Mouse (Mus musculus) right cerebral cortex, postnatal 10 days (tissue): Measurements from ENCODE around the gene Zfp266.
A peak's percentile ranks its signal among the peaks of the same experiment; 100 is the strongest.
"Not testable (repeated sequence)": the region's sequence is repeated elsewhere in the genome, so short reads cannot be mapped to it uniquely, and the experiment has no call there.

Experiments
- DNase-seq, 2 experiments: peaks; one replicate each; pipeline ENCODE4 v3.0.0; 2021; ENCODE audit warnings: low spot score in 2 of 2

Gene Zfp266

GRCm38 (mm10) chr9:20521306-20521957 lies at the start of gene Zfp266:
Gene Zfp266, minus strand, starts transcription at chr9:20521417.
- DNase-seq, result peak; percentile 95 to 96

- not testable (repeated sequence) for DNase-seq
Measured at GRCm38 (mm10) chr9:20565326-20566030, 44.3 kb upstream of the Zfp266 start.

DNA sequence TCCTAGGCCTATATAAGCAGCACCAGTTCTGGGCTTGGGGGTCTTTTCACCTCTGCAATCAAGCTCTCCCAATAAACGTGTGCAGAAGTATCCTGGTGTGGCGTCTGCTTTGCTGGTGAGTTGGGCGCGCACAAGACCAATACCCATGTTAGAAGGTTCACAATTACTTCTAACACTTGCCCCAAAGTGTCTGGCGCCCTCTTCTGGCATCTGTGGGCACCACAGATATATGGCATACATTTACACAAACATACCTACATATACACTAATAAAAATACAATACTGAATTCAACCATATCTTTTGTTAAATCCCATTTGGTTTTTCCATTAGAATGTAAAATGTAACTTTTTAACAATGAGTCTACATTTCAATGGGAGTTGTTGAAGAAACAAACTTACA lies 41.0 kb upstream of the Zfp266 start:
- no peak for DNase-seq

DNA sequence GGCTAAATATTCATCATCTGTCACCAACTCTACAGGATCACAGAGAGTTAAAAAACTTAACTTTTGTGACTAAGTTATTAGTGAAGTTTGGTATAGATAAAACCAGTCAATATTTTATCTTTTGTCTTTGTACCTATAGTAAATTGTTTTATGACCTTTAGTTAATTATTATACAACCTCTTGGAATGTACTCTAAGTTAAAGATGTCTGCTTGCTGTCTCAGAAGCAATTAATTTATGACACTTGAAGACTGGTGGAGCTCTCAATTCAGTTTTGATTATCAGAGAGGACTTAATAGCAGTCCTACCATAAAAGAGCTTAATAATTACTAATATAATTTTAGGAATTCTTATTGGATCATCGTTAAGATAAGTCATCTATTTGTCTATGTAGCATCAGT lies 31.5 kb upstream of the Zfp266 start:
- no peak for DNase-seq

GRCm38 (mm10) chr9:20551781-20552275 lies 30.6 kb upstream of the Zfp266 start:
- DNase-seq, result no peak

GRCm38 (mm10) chr9:20545151-20545550 lies 23.9 kb upstream of the Zfp266 start:
- no peak for DNase-seq

DNA sequence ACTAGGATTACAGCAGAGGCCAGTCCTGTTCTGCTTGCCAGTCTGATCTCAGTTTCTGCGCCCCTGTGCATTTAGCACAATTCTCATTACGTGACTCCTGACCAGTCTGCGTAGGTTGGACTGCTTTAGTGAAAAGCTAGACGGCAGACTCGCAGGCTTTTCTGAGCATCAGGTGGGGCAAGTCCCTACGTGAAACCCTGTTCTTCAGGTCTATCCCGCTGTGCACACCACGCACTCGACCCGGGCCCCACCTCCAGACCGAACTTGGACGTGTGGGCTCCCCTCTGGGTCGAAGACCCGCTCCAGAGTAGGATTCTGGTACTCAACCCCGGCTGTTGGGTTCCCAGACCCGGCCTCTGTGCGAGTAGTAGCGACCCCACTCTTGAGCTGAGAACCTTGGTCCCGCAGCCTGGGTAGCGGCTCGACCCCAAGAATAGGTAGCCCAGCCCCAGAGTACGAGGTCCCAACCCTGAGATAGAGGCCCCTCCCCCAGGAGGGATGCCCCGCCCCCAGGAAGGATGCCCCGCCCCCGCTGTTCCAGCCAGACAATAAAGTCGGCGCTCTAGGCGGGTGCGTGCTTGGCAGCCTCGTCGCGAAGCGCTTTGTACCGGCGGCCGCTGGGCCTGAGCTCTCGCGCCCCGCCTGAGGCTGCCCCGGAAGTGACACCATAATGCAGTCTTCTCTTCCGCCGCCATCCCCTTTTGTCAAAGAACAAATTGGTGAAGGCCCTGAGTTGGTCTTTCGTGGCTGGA lies 23.0 kb upstream of the Zfp266 start:
- peak; percentile 86 to 87 for DNase-seq

GRCm38 (mm10) chr9:20543496-20543895 lies 22.3 kb upstream of the Zfp266 start:
- no peak for DNase-seq

DNA sequence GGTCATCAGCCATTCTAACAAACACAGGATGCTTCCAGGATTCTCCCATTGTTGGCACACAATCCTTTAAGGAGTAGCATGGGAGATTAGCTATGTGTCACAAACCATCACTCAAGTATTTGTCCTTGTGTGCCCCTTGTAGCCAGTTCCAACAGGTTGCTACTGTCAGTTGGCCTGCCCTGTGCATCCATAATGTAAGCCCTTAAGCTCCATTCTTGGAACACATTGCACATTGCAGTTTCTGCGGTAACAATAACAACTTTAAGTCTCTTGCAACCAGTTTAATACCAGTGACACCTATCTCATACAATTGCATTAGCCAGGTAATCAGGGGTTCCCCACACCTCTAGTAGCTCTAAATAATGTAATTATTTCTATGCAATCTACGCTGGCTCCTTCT lies 15.4 kb upstream of the Zfp266 start:
- DNase-seq, result no peak

- peak; percentile 48 to 67 for DNase-seq
Measured at GRCm38 (mm10) chr9:20534326-20534926, 13.2 kb upstream of the Zfp266 start.

- no peak for DNase-seq
Measured at GRCm38 (mm10) chr9:20520531-20521210, 546 bp downstream of the Zfp266 start.

DNA sequence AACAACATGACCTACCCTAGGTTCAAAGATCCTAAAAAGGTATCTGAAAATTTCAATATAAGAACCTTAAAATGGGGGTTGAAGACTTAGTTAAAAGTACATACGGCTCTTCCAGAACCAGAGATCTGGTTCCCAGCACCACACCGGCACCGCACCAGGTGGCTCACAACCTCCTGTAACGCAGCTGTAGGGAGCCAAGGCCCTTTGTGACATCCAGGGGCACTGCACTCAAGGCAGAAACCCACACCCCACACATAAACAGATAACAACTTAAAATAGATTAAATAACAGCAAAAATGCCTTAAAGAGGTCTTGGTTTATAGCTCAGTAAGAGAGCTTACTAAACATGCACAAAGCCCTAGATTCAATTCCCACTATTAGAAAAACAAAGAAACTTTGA lies 1.3 kb downstream of the Zfp266 start:
- no peak for DNase-seq

DNA sequence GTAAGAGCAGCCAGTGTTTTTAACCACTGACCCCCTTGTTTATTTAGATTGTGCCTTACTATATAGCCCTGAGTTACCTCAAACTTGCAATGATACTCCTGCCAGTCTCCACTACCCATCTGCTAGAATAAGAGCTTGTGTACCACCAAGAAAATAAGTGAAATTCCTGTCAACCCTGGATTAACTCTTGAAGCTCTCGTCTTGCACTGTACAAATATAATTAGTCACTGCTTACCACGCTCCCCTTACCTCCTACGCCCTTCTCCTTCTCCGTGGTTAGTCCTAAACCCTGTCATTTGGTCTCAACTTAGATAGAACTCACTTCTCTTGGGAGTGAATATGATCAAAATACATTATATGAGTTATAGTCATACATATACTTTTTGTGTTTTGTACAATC lies 2.5 kb downstream of the Zfp266 start:
- DNase-seq, result no peak

DNA sequence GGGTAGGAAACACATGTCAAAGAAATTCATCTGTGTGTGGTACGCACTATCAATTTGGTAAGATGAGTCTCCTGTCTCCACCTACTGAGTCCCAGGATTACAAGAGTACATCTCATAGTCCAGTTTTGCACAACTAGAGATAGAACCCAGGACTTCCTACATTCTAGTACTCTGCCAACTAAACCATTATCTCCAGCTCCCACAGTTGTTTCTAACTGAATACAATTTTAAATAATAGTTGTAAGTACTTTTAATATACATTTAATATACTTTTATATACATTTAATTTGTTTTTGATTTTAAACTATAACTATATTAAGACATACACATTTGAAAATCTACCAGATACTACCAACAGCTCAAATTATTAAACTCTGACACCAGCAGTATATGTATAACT lies 3.5 kb downstream of the Zfp266 start:
- DNase-seq, result no peak

- DNase-seq, result no peak
Measured at GRCm38 (mm10) chr9:20514016-20514415, 7.2 kb downstream of the Zfp266 start.

GRCm38 (mm10) chr9:20512714-20513113 lies 8.5 kb downstream of the Zfp266 start:
- DNase-seq, result no peak

DNA sequence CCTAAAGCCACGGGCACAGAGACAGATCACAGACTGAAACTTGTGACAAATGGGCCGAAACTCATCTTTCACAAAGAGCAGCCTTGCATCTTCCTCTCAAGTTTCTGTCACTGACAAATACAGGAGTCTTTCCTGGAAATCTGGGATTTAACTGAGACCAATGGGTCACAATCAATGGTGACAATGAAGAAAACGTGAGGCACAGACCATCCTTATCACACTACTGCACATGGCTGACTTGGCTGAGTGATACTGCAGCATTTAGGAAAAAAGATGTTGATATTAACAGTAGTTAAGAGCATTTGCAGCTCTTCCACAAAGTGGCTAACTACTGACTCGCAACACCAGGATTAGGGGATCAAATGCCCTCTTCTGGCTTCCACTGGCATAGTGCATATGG lies 9.6 kb downstream of the Zfp266 start:
- no peak for DNase-seq

DNA sequence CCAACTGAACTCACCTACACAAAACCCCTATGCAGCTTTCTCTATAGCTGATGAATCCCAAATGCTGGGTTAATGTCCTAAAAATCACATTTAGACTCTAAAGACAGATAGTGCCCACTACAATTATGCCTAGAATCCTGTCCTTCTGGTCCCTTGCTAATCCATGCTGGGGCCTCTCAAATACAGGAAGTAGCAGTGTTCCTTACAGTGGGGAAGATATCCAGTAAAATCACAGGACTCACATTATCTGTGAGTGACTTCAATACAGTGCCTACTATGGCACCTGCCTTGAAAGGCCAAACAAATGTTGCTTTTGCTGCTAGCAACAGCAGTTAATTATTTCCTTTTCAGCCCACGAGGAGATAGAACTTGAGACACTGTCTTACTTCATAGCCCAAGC lies 10.9 kb downstream of the Zfp266 start:
- DNase-seq, result no peak

GRCm38 (mm10) chr9:20509676-20510075 lies 11.5 kb downstream of the Zfp266 start:
- DNase-seq, result no peak

DNA sequence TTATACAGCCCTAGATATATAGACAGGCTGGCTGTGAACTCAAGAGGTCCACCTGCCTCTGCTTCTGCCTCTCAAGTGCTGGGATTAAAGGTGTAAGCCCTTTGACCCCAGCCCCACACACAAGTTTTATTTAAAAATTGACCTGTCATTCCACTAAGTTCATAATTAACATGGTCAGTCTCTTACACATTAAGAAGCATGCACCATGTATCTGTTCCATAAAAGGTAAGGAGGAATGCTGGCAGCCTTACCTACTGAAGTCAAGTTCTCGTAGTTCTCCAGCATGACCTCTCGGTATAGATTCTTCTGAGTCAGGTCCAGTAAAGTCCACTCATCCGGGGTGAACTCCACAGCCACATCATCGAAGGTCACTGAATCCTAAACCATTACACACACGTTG lies 16.4 kb downstream of the Zfp266 start:
- DNase-seq, result no peak

- DNase-seq, result peak; percentile 22 to 36
Measured at GRCm38 (mm10) chr9:20493281-20493680, 27.9 kb downstream of the Zfp266 start.
